Mouse (Mus musculus): Measurements from ENCODE around the gene Fam184a. TPM values are rescaled to one million over a fixed set of nuclear protein-coding genes. Genes with fewer than 3 reads are reported as not detected.

Gene Fam184a
- polyA plus RNA-seq, 1 experiment from 2014 or later = 5.5 TPM

DNA sequence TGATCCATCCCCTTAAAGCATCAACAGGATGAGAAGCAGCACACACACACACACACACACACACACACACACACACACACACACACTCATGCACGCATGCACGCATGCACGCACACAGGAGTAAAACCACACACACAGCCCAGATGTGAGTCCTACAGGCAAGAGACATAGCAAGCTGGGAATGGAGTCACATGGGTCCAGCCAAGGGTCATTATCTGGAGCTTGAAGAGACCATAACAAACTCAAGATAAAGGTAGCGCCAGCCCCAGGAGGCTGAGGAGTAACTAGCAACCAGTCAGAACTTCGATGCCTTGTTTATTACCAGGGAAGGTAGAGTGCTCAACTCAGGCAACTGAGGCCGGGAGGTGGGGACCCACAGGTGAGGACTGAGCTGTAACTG is 4.9 kb downstream of the Fam184a start:
- Histone ChIP-seq H3K4me2 (replicated peaks) (no peak overlapping the region), H3K36me3 (no peaks in the 10 kb centered on the region), H3K9me3 (replicated peaks) (no peaks in the 10 kb centered on the region), H3K27ac (replicated peaks) (no peak overlapping the region), H3K4me3 (replicated peaks) (no peak overlapping the region), H3K9ac (no peak overlapping the region), H3K4me1 (peaks cover 4% of the 10 kb centered on the region; the same call in 1 of the 2 replicates), H3K27me3 (no peaks in the 10 kb centered on the region)
- ATAC-seq (ENCODE audit: insufficient number of reproducible peaks, low FRiP score, low TSS enrichment, low read depth) = no peak
- 87% methylated on average over 6 of the region's 6 CpGs for WGBS

DNA sequence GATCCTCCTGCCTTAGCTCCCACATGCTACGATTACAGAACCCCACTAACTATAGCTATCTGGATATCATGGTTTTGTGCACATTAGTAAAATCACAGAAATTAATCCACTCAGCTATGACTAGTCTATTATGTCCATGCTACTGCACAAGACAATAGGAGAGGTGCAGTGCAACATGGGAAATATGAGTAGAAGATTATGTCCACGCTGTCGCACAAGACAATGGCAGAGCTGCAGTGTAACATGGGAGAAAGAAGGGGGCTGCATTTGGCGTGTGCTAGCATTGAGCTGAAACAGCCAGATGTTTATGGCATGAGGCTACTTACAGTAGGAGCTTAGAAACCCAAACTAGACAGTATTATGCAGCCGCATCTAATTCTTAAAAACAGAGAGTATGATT is 8.0 kb downstream of the Fam184a start:
- Histone ChIP-seq H3K27me3 (no peaks in the 10 kb centered on the region), H3K9ac (no peak overlapping the region), H3K4me2 (replicated peaks) (no peak overlapping the region), H3K27ac (replicated peaks) (no peak overlapping the region), H3K9me3 (replicated peaks) (no peaks in the 10 kb centered on the region), H3K36me3 (no peaks in the 10 kb centered on the region), H3K4me3 (replicated peaks) (no peak overlapping the region), H3K4me1 (no peaks in the 10 kb centered on the region)
- 65% methylated on average over 5 of the region's 5 CpGs for WGBS
- ATAC-seq (ENCODE audit: insufficient number of reproducible peaks, low FRiP score, low TSS enrichment, low read depth) = no peak

DNA sequence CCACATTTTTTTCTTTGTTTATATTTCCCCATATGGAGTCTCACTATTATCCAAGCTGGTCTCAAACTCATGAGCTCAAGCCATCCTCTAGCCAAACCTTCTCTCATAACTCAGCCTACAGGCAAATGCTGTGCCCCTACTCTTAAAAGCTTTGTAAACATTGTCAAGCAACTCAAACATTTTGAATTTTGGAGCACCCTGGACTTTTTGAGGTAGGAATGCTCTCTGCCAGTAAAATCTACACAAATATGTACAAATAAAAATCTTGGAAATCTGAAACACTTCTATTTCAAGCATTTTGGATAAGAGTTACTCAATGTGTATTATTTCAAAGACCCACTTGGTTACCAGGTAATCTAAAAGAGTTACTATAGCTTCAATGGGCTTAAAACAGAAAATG is 10.9 kb downstream of the Fam184a start:
- no peaks in the 10 kb centered on the region for H3K27me3 ChIP-seq

DNA sequence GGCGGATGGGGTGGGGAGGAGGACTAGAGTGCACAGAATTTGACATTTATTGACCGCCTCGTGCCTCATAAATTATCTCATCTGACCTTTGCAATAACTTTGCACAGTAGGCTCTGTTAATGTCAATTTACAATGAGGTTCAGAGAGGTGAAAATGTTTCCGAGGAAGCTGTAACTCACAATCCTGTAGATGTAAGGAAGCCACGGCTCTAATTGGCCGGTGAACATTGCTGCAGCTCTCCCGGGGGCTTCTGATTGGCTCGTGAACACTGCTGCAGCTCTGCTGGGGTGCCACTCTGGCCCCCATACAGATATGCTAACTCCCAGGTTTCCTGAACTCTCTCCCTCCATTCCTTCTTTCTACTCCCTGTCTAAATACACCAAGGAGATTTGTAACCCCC is 12.1 kb downstream of the Fam184a start:
- WGBS = 90% methylated on average over 8 of the region's 8 CpGs
- H3K4me2 ChIP-seq (replicated peaks) = no peak overlapping the region
- ATAC-seq (ENCODE audit: insufficient number of reproducible peaks, low FRiP score, low TSS enrichment, low read depth) = no peak

More for the DNA sequence above, 10.9 kb downstream of the Fam184a start:
- H3K9me3 ChIP-seq (replicated peaks) = no peaks in the 10 kb centered on the region
- H3K27ac ChIP-seq (replicated peaks) = no peak overlapping the region
- no peaks in the 10 kb centered on the region for H3K4me1 ChIP-seq
- H3K36me3 ChIP-seq = no peaks in the 10 kb centered on the region
- ATAC-seq (ENCODE audit: insufficient number of reproducible peaks, low FRiP score, low TSS enrichment, low read depth) = no peak
- H3K4me3 ChIP-seq (replicated peaks) = no peak overlapping the region
- H3K9ac ChIP-seq = no peak overlapping the region
- H3K4me2 ChIP-seq (replicated peaks) = no peak overlapping the region

DNA sequence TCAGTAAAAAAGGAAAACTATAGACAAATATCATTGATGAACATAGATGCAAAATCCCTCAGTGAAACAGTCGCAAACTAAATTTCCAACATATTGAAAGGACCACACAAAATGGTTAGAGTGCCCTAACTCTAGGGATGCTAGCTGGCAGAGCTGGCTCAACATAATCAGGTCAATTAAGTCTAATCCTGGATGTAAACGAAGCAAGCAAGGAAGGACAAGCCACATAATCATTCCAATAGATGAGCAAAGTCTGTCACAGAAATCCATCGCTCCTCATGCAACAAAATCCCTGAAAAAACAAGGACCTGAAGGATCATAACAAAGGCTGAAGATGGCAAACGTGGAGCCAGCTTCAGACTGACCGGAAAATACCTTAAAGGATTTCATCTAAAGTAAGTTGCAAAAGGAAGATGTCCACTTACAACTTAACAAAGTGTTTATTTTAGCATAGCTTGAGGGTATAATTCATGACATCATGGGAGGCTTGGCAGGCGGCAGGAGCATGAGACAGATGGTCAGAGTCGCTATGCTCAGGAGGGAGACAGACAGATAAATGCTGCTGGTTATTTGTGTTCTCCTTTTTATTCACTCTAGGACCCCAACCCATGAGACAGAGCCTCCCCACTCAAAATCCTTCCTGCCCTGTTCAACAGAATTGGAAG is 15.6 kb downstream of the Fam184a start:
- no peak overlapping the region for H3K4me3 ChIP-seq (replicated peaks)
- ATAC-seq (ENCODE audit: insufficient number of reproducible peaks, low FRiP score, low TSS enrichment, low read depth) = no peak
- WGBS = 64% methylated on average over 7 of the region's 7 CpGs
- no peaks in the 10 kb centered on the region for H3K9me3 ChIP-seq (replicated peaks)
- no peak overlapping the region for H3K9ac ChIP-seq
- H3K4me1 ChIP-seq = no peaks in the 10 kb centered on the region
- no peak overlapping the region for H3K4me2 ChIP-seq (replicated peaks)
- no peaks in the 10 kb centered on the region for H3K36me3 ChIP-seq
- H3K27ac ChIP-seq (replicated peaks) = no peak overlapping the region
- H3K27me3 ChIP-seq = no peaks in the 10 kb centered on the region

More for the DNA sequence above, 12.1 kb downstream of the Fam184a start:
- Histone ChIP-seq H3K4me3 (replicated peaks) (no peak overlapping the region), H3K36me3 (no peaks in the 10 kb centered on the region), H3K4me1 (no peaks in the 10 kb centered on the region), H3K9ac (no peak overlapping the region), H3K27ac (replicated peaks) (no peak overlapping the region), H3K9me3 (replicated peaks) (no peaks in the 10 kb centered on the region), H3K27me3 (no peaks in the 10 kb centered on the region)

DNA sequence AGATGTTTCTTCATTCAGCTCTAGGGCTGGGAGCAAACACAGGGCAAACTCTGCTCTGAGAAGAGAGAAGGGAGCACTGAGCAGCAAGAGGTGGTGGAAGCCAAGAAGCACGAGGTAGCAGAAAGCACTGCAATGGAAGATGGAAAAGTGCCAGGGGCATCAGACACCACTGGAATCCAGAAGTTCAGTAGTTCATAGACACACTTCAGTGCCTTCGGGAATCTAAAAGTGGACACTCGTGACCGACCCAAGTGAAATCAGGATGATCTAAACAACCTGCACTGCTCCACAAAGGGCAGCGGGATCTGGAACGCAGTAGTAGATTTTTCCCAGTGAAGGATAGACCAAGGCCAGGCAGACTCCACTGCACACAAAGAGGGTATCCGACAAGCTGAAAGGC is 18.6 kb downstream of the Fam184a start:
- no peak overlapping the region for H3K4me2 ChIP-seq (replicated peaks)
- 85% methylated on average over 7 of the region's 7 CpGs for WGBS

DNA sequence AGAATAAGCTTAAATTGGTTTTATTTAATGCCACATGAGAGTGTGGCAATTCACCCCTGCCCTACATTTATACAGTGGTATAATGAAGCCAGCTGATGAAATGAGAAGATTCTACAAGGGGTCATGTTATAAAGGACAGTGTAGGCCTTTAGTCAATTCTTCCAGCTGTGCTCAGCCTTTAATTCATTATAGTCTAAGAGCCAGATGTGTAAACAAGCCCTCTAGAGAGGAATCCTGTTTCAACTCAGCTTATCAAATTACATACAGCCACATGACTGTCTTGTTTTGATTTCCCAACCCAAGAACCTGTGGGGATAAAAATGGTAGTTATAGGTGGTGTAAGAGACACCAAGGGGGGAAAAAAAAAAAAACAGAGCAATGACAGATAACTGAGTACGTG is 22.0 kb downstream of the Fam184a start:
- no peak overlapping the region for H3K4me2 ChIP-seq (replicated peaks)
- H3K27me3 ChIP-seq = no peaks in the 10 kb centered on the region
- H3K27ac ChIP-seq (replicated peaks) = no peak overlapping the region
- H3K9ac ChIP-seq = no peak overlapping the region
- H3K4me3 ChIP-seq (replicated peaks) = no peak overlapping the region
- 30% methylated on average over 1 of the region's 1 CpGs for WGBS
- no peaks in the 10 kb centered on the region for H3K4me1 ChIP-seq
- H3K36me3 ChIP-seq = no peaks in the 10 kb centered on the region
- 0 out of 2 replicates have a peak, but pooled peaks have one; percentile 39 for ATAC-seq (ENCODE audit: insufficient number of reproducible peaks, low FRiP score, low TSS enrichment, low read depth)
- no peaks in the 10 kb centered on the region for H3K9me3 ChIP-seq (replicated peaks)

More for the DNA sequence above, 18.6 kb downstream of the Fam184a start:
- Histone ChIP-seq H3K4me1 (no peaks in the 10 kb centered on the region), H3K9me3 (replicated peaks) (no peaks in the 10 kb centered on the region), H3K9ac (no peak overlapping the region), H3K27ac (replicated peaks) (no peak overlapping the region), H3K36me3 (no peaks in the 10 kb centered on the region), H3K4me3 (replicated peaks) (no peak overlapping the region), H3K27me3 (no peaks in the 10 kb centered on the region)
- ATAC-seq (ENCODE audit: insufficient number of reproducible peaks, low FRiP score, low TSS enrichment, low read depth) = no peak

DNA sequence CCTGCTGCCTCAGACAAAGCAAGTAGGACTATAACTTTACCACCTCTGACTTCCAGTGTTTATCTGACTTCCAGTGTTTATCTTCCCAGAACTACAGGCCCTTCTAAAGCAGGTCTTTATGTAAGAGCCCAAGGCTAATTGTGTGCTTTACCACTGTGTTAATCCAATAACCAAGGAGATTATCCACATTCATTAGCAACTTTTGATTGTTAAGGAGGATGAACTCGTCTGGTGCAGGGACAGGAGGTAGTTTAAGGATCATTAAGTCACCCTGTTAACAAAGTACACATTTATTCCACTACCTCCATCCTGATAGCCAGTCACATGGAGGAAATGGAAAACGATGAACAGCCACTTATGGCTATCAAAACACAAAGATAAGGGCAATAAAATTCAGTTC is 25.6 kb downstream of the Fam184a start:
- 38% methylated on average over 2 of the region's 2 CpGs for WGBS
- Histone ChIP-seq H3K36me3 (no peaks in the 10 kb centered on the region), H3K4me1 (no peaks in the 10 kb centered on the region), H3K4me3 (replicated peaks) (no peak overlapping the region), H3K9ac (no peak overlapping the region), H3K27ac (replicated peaks) (no peak overlapping the region), H3K27me3 (no peaks in the 10 kb centered on the region), H3K4me2 (replicated peaks) (no peak overlapping the region), H3K9me3 (replicated peaks) (no peaks in the 10 kb centered on the region)
- ATAC-seq (ENCODE audit: insufficient number of reproducible peaks, low FRiP score, low TSS enrichment, low read depth) = no peak

DNA sequence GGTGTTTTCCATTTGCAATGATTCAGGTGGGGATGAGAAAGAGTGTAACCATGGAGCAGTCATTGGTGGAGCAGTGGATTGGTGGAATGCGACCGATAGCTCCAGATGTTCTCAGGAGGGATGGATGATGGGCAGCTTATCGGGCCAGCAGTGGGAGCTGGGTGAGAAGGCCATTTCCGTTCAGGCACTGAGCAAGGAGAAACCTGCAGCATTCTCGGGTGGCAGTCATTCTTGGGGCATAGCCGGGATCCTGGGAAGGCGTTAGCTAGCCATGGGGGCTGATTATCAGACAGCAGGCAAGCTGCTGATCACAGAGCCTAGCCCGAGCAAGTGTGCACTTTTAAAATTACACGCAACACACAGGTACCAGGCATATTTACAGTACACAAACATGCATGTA is 46.4 kb downstream of the Fam184a start:
- H3K36me3 ChIP-seq = no peaks in the 10 kb centered on the region
- H3K27ac ChIP-seq (replicated peaks) = no peak overlapping the region
- WGBS = 91% methylated on average over 9 of the region's 9 CpGs
- H3K4me2 ChIP-seq (replicated peaks) = no peak overlapping the region
- H3K9me3 ChIP-seq (replicated peaks) = no peaks in the 10 kb centered on the region
- ATAC-seq (ENCODE audit: insufficient number of reproducible peaks, low FRiP score, low TSS enrichment, low read depth) = no peak
- H3K27me3 ChIP-seq = no peaks in the 10 kb centered on the region
- no peaks in the 10 kb centered on the region for H3K4me1 ChIP-seq
- H3K4me3 ChIP-seq (replicated peaks) = no peak overlapping the region
- H3K9ac ChIP-seq = no peak overlapping the region

DNA sequence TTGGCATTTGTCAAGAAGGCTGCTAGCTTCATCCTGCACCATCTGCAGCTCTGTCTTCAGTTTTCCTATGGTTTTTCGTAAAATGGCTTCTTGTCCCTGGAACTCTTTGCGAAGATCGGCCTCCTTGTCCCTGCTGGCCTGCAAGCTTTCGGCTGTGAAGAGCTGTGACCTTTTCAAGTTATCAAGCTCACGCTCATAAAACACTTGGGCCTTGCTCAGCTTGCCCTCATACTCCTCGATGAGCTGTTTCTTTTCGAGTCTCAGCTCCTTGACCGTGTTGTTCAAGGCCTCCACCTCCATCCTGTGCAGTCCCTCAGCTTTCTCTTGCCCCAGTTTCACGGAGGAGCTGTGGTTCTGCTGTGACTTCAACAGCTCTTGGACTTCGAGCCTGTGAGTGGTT is 52.4 kb downstream of the Fam184a start:
- no peak for ATAC-seq (ENCODE audit: insufficient number of reproducible peaks, low FRiP score, low TSS enrichment, low read depth)
- Histone ChIP-seq H3K4me3 (replicated peaks) (no peak overlapping the region), H3K9ac (no peak overlapping the region), H3K27ac (replicated peaks) (no peak overlapping the region), H3K36me3 (no peaks in the 10 kb centered on the region), H3K9me3 (replicated peaks) (no peaks in the 10 kb centered on the region), H3K4me1 (no peaks in the 10 kb centered on the region), H3K27me3 (no peaks in the 10 kb centered on the region), H3K4me2 (replicated peaks) (no peak overlapping the region)
- WGBS = 91% methylated on average over 10 of the region's 10 CpGs

DNA sequence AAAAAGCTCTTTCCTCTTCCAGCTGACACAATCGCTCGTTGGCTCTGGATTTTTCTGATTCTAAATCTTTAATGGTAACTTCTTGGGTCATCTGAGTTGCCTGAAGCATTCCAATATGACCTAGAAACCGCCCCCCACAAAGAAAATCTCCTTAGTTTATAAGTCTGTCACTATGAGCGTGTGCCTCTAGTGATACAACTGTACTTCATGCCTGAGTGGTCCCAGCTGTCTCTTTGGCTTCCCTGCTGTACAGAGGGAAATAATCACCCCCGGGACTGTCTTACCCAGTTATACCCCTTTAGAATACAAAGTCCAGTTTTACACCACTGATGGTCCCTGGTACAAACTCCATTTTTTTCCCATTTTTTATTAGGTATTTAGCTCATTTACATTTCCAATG is 56.2 kb downstream of the Fam184a start:
- H3K36me3 ChIP-seq = no peaks in the 10 kb centered on the region
- no peak overlapping the region for H3K9ac ChIP-seq
- H3K27ac ChIP-seq (replicated peaks) = no peak overlapping the region
- ATAC-seq (ENCODE audit: insufficient number of reproducible peaks, low FRiP score, low TSS enrichment, low read depth) = no peak
- no peak overlapping the region for H3K4me3 ChIP-seq (replicated peaks)
- H3K4me2 ChIP-seq (replicated peaks) = no peak overlapping the region
- 76% methylated on average over 5 of the region's 5 CpGs for WGBS
- H3K27me3 ChIP-seq = no peaks in the 10 kb centered on the region
- no peaks in the 10 kb centered on the region for H3K9me3 ChIP-seq (replicated peaks)
- H3K4me1 ChIP-seq = no peaks in the 10 kb centered on the region

DNA sequence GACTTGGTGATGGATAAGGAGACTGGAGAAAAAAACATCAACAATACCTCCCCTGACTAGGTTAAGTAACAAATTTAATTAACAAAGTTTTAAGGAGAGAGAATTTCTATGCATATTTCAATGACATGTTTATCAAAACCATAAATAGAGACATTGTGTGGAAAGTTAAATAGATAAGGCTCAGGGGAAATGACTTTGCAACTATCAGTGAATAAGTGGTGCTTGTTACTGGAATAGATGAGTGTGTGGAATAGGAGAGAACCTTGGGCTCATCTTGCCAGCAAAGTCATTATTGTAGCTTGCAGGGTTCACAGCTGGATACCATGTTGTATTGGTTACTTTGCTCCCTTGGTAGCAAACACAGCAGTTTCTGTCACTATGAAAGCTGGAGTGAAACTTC is 59.7 kb downstream of the Fam184a start:
- no peaks in the 10 kb centered on the region for H3K9me3 ChIP-seq (replicated peaks)
- ATAC-seq (ENCODE audit: insufficient number of reproducible peaks, low FRiP score, low TSS enrichment, low read depth) = no peak

More for the DNA sequence above, 59.7 kb downstream of the Fam184a start:
- H3K4me2 ChIP-seq (replicated peaks) = no peak overlapping the region
- H3K27me3 ChIP-seq = no peaks in the 10 kb centered on the region
- no peak overlapping the region for H3K4me3 ChIP-seq (replicated peaks)
- H3K27ac ChIP-seq (replicated peaks) = no peak overlapping the region
- no peak overlapping the region for H3K9ac ChIP-seq
- no peaks in the 10 kb centered on the region for H3K4me1 ChIP-seq
- H3K36me3 ChIP-seq = no peaks in the 10 kb centered on the region
